Comparison of ENCODE assay signal across 8 mouse cellular contexts in the genomic region with DNA sequence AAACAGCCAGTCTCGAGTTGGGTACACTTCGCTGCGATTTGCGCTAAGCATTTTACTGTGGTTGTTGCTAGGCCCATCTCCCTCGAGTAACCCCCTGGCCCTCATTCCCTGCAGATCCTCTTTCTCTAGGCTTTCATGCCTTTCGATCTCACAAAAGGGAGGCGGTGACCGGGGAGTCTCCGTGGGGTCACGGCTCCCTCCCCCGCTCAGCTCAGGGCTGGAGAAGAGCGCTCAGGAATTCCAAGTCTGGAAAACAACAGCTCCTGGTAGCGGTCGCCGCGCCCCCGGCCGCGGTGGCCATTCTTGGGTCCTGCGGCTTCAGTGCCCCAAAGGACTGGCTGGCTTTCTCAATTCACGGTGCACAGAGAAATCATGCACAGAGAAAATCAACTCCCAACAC. TPM values are rescaled to one million over a fixed set of nuclear protein-coding genes. Genes with fewer than 3 reads are reported as not detected.
A peak's percentile ranks its signal among the peaks of the same experiment; 100 is the strongest.
DNase-seq lines count a peak whose midpoint lies in the region; ATAC-seq and TF ChIP-seq lines count a peak whose summit lies in the region.

No protein-coding gene starts in this region.

- no peak overlapping the region for H3K27ac ChIP-seq in lung, embryonic 14.5 days (ENCODE audit: low read depth)
- H3K27ac ChIP-seq in heart, embryonic 15.5 days, result no peak overlapping the region; the same call in 1 of the 2 replicates

- DNase-seq in lung, embryonic 14.5 days, result peak; percentile 70
- no peak for DNase-seq in lung, postnatal 14 days
- peak; percentile 92 for DNase-seq in embryo, embryonic 11 days
- DNase-seq in liver, result peak; percentile 12
- DNase-seq in retina, postnatal 1 day, result peak; percentile 76
- DNase-seq in adrenal gland, postnatal 4 days (ENCODE audit: low spot score in 2 of 2), result no peak

- H3K9ac ChIP-seq in lung, embryonic 14.5 days, result peak overlapping the region; percentile 40
- no peak overlapping the region for H3K9ac ChIP-seq in heart, embryonic 15.5 days

- no peaks in the 10 kb centered on the region for H3K9me3 ChIP-seq in lung, embryonic 14.5 days (ENCODE audit: low read depth, low read length)
- no peaks in the 10 kb centered on the region for H3K9me3 ChIP-seq in heart, embryonic 15.5 days (replicated peaks)

- peaks cover 21% of the 10 kb centered on the region for H3K4me1 ChIP-seq in lung, embryonic 14.5 days (ENCODE audit: insufficient read depth)
- peaks cover 44% of the 10 kb centered on the region for H3K4me1 ChIP-seq in heart, embryonic 15.5 days (replicated peaks)

- WGBS in lung, embryonic 14.5 days, result 5% methylated on average over 21 of the region's 21 CpGs
- 12% methylated on average over 21 of the region's 21 CpGs for WGBS in heart, embryonic 15.5 days

- no peaks in the 10 kb centered on the region for H3K36me3 ChIP-seq in lung, embryonic 14.5 days (ENCODE audit: insufficient read depth)
- H3K36me3 ChIP-seq in heart, embryonic 15.5 days, result no peaks in the 10 kb centered on the region

- peak overlapping the region; percentile 91 for H3K4me2 ChIP-seq in lung, embryonic 14.5 days
- H3K4me2 ChIP-seq in heart, embryonic 15.5 days, result peak overlapping the region; percentile 95

- peak; percentile 29 for TF ChIP-seq CTCF in lung, embryonic 14.5 days (IDR thresholded peaks at IDR 0.05; ENCODE audit: low read depth)

- ATAC-seq in lung, embryonic 14.5 days (ENCODE audit: insufficient read depth), result no peak
- no peak for ATAC-seq in heart, embryonic 15.5 days (replicated peaks; ENCODE audit: insufficient number of reproducible peaks, insufficient read depth, low FRiP score, low read depth)
- no peak for ATAC-seq in activated CD4-positive, CD25-positive, alpha-beta regulatory T cell, adult 4 months

- H3K27me3 ChIP-seq in lung, embryonic 14.5 days (ENCODE audit: insufficient read depth, low read length), result 0 out of 2 replicates have a peak, but pooled peaks cover 4% of the 10 kb centered on the region
- H3K27me3 ChIP-seq in heart, embryonic 15.5 days, result peaks cover 9% of the 10 kb centered on the region

- H3K4me3 ChIP-seq in lung, embryonic 14.5 days (ENCODE audit: low read depth, low read length), result peak overlapping the region; percentile 69
- H3K4me3 ChIP-seq in heart, embryonic 15.5 days, result peak overlapping the region; percentile 81

RNA-seq across cellular contexts. Expression of a gene that starts 3.0 kb away (rescaled TPM):
- 6.7 and 7.1 TPM in 2 replicates for polyA plus RNA-seq in lung, embryonic 14.5 days (2014; fragmentation: Nextera tagmentation; extraction: Ambion mirVana)
- polyA plus RNA-seq in heart, embryonic 15.5 days (2015; fragmentation: Nextera tagmentation; extraction: Ambion mirVana), result 4.6 and 6.6 TPM in 2 replicates
- not detected for polyA plus RNA-seq in activated CD4-positive, CD25-positive, alpha-beta regulatory T cell, adult 4 months (2017; shearing (Covaris generic))
- 1 to 10 TPM; 6.4 to 6.8 TPM for total RNA-seq in adrenal gland, postnatal 4 days (2021)

Comparison
In these comparisons a context has a peak if more than half of its experiments do, and no peak if none do; other contexts are left out.
1. DNase-seq: peak in lung, embryonic 14.5 days (single experiment), embryo, embryonic 11 days (single experiment), liver (single experiment) and retina, postnatal 1 day (single experiment); none in lung, postnatal 14 days (single experiment) and adrenal gland, postnatal 4 days (0 of 2).